Mouse (Mus musculus): Measurements from ENCODE around the gene Ptprf. TPM values are rescaled to one million over a fixed set of nuclear protein-coding genes. Genes with fewer than 3 reads are reported as not detected.

Ptprf gene
- polyA plus RNA-seq, 1 experiment from 2014 or later = 79.7 TPM

DNA sequence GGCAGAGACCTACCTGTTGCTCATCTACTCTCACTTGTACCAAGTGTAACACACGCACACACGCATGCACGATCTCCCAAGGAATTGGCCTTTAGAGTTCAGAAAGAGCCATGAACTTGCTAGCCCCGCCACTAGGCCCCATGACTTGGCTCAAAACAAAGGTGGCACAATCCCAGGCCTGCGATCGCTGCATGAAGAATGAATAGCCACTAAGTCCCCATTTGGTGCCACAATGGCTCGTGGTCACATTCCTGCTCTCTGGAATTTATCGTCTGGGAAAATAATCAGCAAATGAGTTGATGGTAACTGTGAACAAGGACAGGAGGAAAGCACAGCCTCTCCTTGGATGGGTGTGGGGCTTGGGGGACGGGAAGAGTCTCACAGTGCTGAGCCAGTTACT lies 54.3 kb downstream of the Ptprf start:
- 86% methylated on average over 9 of the region's 9 CpGs for WGBS
- no peak overlapping the region for H3K9ac ChIP-seq (ENCODE audit: low read length)
- H3K4me2 ChIP-seq (ENCODE audit: low read depth, low read length) = no peak overlapping the region
- H3K9me3 ChIP-seq (ENCODE audit: control insufficient read depth, low read length) = no peaks in the 10 kb centered on the region
- ATAC-seq (ENCODE audit: low read depth) = no peak
- no peak overlapping the region for H3K4me3 ChIP-seq (ENCODE audit: low read length)
- H3K27ac ChIP-seq (ENCODE audit: low read length) = no peak overlapping the region
- H3K36me3 ChIP-seq (ENCODE audit: control insufficient read depth, insufficient read depth, low read length) = peaks cover 26% of the 10 kb centered on the region
- H3K27me3 ChIP-seq (ENCODE audit: control insufficient read depth, insufficient read depth, low read depth, low read length) = no peaks in the 10 kb centered on the region
- H3K4me1 ChIP-seq (replicated peaks; ENCODE audit: control insufficient read depth, insufficient read depth, low read length) = 0 out of 2 replicates have a peak, but pooled peaks cover 2% of the 10 kb centered on the region

DNA sequence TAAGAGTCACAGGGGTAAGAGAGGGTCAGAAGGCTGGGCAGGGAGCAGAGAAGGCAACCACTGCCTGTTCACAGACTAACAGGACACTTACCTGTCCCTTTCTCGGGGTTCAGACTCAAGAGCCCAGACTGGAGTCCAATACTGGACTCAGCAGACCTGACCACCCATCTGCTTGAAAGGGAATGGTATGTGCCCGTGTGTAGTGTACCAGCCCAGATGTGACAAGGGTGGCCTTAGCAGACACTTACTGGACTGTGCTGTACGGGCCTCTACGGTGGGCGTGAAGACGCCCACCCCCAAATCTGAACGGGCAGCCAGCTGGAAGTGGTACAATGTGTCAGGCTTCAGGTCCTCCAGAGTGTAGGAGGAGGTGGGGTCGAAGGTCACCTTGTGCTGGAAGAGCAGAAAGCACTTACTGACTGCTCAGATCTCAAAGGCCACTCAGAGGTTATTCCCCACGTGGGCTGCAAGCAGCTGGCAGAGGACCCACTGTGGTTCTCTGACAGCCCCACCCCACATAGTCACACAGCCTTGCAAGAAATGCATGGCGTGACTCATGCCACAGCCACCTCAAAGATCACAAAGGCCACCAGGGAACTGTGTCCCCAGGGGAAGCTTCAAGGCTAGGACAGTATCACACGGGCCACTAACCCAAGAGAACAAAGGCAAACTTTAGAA lies 56.4 kb downstream of the Ptprf start:
- 66% methylated on average over 11 of the region's 11 CpGs for WGBS
- H3K27ac ChIP-seq (ENCODE audit: low read length) = no peak overlapping the region

DNA sequence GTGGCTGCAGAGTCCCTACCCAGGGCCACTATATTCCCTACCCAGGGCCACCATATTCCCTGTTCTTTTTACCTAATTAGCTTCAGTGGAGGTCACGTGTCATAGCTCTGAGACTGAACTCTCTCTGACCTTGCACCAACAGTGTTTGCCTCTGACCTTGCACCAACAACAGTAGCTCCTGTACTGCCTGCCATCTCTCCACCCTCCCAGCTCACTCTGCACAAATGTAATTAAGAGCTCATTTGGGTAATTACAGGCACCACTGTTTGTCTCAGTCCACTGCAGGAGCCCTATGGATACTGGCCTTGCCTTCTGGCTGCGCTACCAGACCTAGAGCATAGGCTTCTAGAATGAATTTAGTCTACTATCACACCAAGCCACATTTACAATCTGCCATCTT lies 57.3 kb downstream of the Ptprf start:
- no peaks in the 10 kb centered on the region for H3K9me3 ChIP-seq (ENCODE audit: control insufficient read depth, low read length)
- no peak for ATAC-seq (ENCODE audit: low read depth)
- H3K4me3 ChIP-seq (ENCODE audit: low read length) = no peak overlapping the region
- WGBS = 85% methylated on average over 2 of the region's 2 CpGs
- no peak overlapping the region for H3K27ac ChIP-seq (ENCODE audit: low read length)
- peaks cover 10% of the 10 kb centered on the region for H3K4me1 ChIP-seq (replicated peaks; ENCODE audit: control insufficient read depth, insufficient read depth, low read length)
- no peak overlapping the region for H3K9ac ChIP-seq (ENCODE audit: low read length)
- H3K4me2 ChIP-seq (ENCODE audit: low read depth, low read length) = no peak overlapping the region
- H3K27me3 ChIP-seq (ENCODE audit: control insufficient read depth, insufficient read depth, low read depth, low read length) = no peaks in the 10 kb centered on the region
- peaks cover 29% of the 10 kb centered on the region for H3K36me3 ChIP-seq (ENCODE audit: control insufficient read depth, insufficient read depth, low read length)

More for the DNA sequence above, 56.4 kb downstream of the Ptprf start:
- Histone ChIP-seq H3K4me1 (replicated peaks; ENCODE audit: control insufficient read depth, insufficient read depth, low read length) (peaks cover 5% of the 10 kb centered on the region), H3K27me3 (ENCODE audit: control insufficient read depth, insufficient read depth, low read depth, low read length) (no peaks in the 10 kb centered on the region), H3K9ac (ENCODE audit: low read length) (no peak overlapping the region), H3K36me3 (ENCODE audit: control insufficient read depth, insufficient read depth, low read length) (peaks cover 29% of the 10 kb centered on the region), H3K4me2 (ENCODE audit: low read depth, low read length) (no peak overlapping the region), H3K9me3 (ENCODE audit: control insufficient read depth, low read length) (no peaks in the 10 kb centered on the region), H3K4me3 (ENCODE audit: low read length) (no peak overlapping the region)
- ATAC-seq (ENCODE audit: low read depth) = no peak

GRCm38 (mm10) chr4:118231861-118232260 lies 59.3 kb downstream of the Ptprf start:
- Histone ChIP-seq H3K9me3 (ENCODE audit: control insufficient read depth, low read length) (no peaks in the 10 kb centered on the region), H3K36me3 (ENCODE audit: control insufficient read depth, insufficient read depth, low read length) (peaks cover 26% of the 10 kb centered on the region), H3K27ac (ENCODE audit: low read length) (no peak overlapping the region), H3K4me1 (replicated peaks; ENCODE audit: control insufficient read depth, insufficient read depth, low read length) (peaks cover 13% of the 10 kb centered on the region), H3K27me3 (ENCODE audit: control insufficient read depth, insufficient read depth, low read depth, low read length) (no peaks in the 10 kb centered on the region), H3K9ac (ENCODE audit: low read length) (no peak overlapping the region), H3K4me2 (ENCODE audit: low read depth, low read length) (no peak overlapping the region), H3K4me3 (ENCODE audit: low read length) (no peak overlapping the region)
- ATAC-seq (ENCODE audit: low read depth) = no peak
- WGBS = 84% methylated on average over 6 of the region's 6 CpGs

- Histone ChIP-seq H3K4me1 (replicated peaks; ENCODE audit: control insufficient read depth, insufficient read depth, low read length) (peaks cover 13% of the 10 kb centered on the region), H3K36me3 (ENCODE audit: control insufficient read depth, insufficient read depth, low read length) (peaks cover 28% of the 10 kb centered on the region), H3K4me3 (ENCODE audit: low read length) (no peak overlapping the region), H3K9ac (ENCODE audit: low read length) (no peak overlapping the region), H3K27me3 (ENCODE audit: control insufficient read depth, insufficient read depth, low read depth, low read length) (no peaks in the 10 kb centered on the region), H3K4me2 (ENCODE audit: low read depth, low read length) (no peak overlapping the region), H3K27ac (ENCODE audit: low read length) (peak overlapping the region; percentile 88), H3K9me3 (ENCODE audit: control insufficient read depth, low read length) (no peaks in the 10 kb centered on the region)
- WGBS = 64% methylated on average over 6 of the region's 6 CpGs
- peak; percentile 90 for ATAC-seq (ENCODE audit: low read depth)
Measured at GRCm38 (mm10) chr4:118229035-118229770, 62.0 kb downstream of the Ptprf start.

DNA sequence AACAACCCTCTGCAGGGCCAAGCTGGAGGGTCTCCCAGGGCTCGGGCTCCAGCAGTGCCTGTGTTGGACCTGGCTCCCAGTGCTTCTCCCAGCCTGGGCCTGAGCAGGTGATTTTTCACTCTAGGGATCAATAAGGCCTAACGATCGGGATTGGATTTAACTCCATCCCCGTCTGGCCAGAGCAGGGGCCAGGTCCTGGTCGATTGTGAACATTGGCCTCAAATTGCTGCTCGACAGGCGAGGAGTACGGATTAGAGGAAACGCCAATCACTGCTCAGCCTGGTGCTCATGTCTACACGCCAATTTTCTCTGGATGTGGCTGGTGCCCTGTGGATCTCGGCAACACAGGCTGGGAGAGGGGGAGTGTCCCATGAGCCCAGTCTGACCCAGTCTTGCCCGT lies 63.8 kb downstream of the Ptprf start:
- Histone ChIP-seq H3K4me2 (ENCODE audit: low read depth, low read length) (no peak overlapping the region), H3K9ac (ENCODE audit: low read length) (no peak overlapping the region), H3K27ac (ENCODE audit: low read length) (no peak overlapping the region), H3K27me3 (ENCODE audit: control insufficient read depth, insufficient read depth, low read depth, low read length) (no peaks in the 10 kb centered on the region), H3K9me3 (ENCODE audit: control insufficient read depth, low read length) (no peaks in the 10 kb centered on the region), H3K4me1 (replicated peaks; ENCODE audit: control insufficient read depth, insufficient read depth, low read length) (peaks cover 13% of the 10 kb centered on the region), H3K4me3 (ENCODE audit: low read length) (no peak overlapping the region), H3K36me3 (ENCODE audit: control insufficient read depth, insufficient read depth, low read length) (peaks cover 38% of the 10 kb centered on the region)
- no peak for ATAC-seq (ENCODE audit: low read depth)
- 90% methylated on average over 12 of the region's 12 CpGs for WGBS

GRCm38 (mm10) chr4:118221261-118221660 lies 69.9 kb downstream of the Ptprf start:
- no peak for ATAC-seq (ENCODE audit: low read depth)
- H3K36me3 ChIP-seq (ENCODE audit: control insufficient read depth, insufficient read depth, low read length) = peaks cover 48% of the 10 kb centered on the region
- no peak overlapping the region for H3K4me3 ChIP-seq (ENCODE audit: low read length)
- no peaks in the 10 kb centered on the region for H3K4me1 ChIP-seq (replicated peaks; ENCODE audit: control insufficient read depth, insufficient read depth, low read length)
- H3K9me3 ChIP-seq (ENCODE audit: control insufficient read depth, low read length) = no peaks in the 10 kb centered on the region
- no peaks in the 10 kb centered on the region for H3K27me3 ChIP-seq (ENCODE audit: control insufficient read depth, insufficient read depth, low read depth, low read length)
- no peak overlapping the region for H3K9ac ChIP-seq (ENCODE audit: low read length)
- no peak overlapping the region for H3K4me2 ChIP-seq (ENCODE audit: low read depth, low read length)
- 76% methylated on average over 7 of the region's 7 CpGs for WGBS
- no peak overlapping the region for H3K27ac ChIP-seq (ENCODE audit: low read length)

GRCm38 (mm10) chr4:118220756-118221155 lies 70.4 kb downstream of the Ptprf start:
- peaks cover 47% of the 10 kb centered on the region for H3K36me3 ChIP-seq (ENCODE audit: control insufficient read depth, insufficient read depth, low read length)
- H3K27me3 ChIP-seq (ENCODE audit: control insufficient read depth, insufficient read depth, low read depth, low read length) = no peaks in the 10 kb centered on the region

DNA sequence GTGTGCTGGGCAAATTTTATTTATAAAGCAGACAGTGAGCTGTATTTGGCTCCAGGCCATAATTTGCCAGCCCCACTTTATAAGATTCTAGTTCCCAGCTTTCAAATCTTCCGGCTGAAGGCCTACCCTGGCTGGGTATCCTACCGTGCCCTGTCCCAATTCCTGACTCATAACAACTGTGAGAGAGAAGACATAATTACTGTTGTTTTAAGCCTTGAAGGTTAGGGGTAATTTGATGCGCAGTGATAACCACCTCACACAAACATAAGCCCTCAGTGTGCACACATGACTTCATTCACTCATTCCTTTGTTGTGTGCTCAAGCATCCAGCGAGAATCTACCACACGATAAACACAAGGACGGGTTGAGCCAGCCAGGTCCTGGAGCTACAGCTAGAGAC lies 71.7 kb downstream of the Ptprf start:
- no peaks in the 10 kb centered on the region for H3K4me1 ChIP-seq (replicated peaks; ENCODE audit: control insufficient read depth, insufficient read depth, low read length)
- H3K27me3 ChIP-seq (ENCODE audit: control insufficient read depth, insufficient read depth, low read depth, low read length) = no peaks in the 10 kb centered on the region
- WGBS = 88% methylated on average over 6 of the region's 6 CpGs
- no peak overlapping the region for H3K9ac ChIP-seq (ENCODE audit: low read length)
- peaks cover 39% of the 10 kb centered on the region for H3K36me3 ChIP-seq (ENCODE audit: control insufficient read depth, insufficient read depth, low read length)
- H3K4me2 ChIP-seq (ENCODE audit: low read depth, low read length) = no peak overlapping the region
- no peak overlapping the region for H3K27ac ChIP-seq (ENCODE audit: low read length)
- no peak overlapping the region for H3K4me3 ChIP-seq (ENCODE audit: low read length)
- no peaks in the 10 kb centered on the region for H3K9me3 ChIP-seq (ENCODE audit: control insufficient read depth, low read length)
- ATAC-seq (ENCODE audit: low read depth) = no peak

More at GRCm38 (mm10) chr4:118220756-118221155, 70.4 kb downstream of the Ptprf start:
- Histone ChIP-seq H3K4me2 (ENCODE audit: low read depth, low read length) (no peak overlapping the region), H3K4me3 (ENCODE audit: low read length) (no peak overlapping the region), H3K27ac (ENCODE audit: low read length) (no peak overlapping the region), H3K9ac (ENCODE audit: low read length) (no peak overlapping the region), H3K4me1 (replicated peaks; ENCODE audit: control insufficient read depth, insufficient read depth, low read length) (no peaks in the 10 kb centered on the region), H3K9me3 (ENCODE audit: control insufficient read depth, low read length) (no peaks in the 10 kb centered on the region)
- 80% methylated on average over 9 of the region's 9 CpGs for WGBS
- ATAC-seq (ENCODE audit: low read depth) = no peak
